Mouse (Mus musculus) embryonic facial prominence, embryonic 14.5 days (tissue): ENCODE data around the gene Unc45a. TPM values are rescaled to one million over a fixed set of nuclear protein-coding genes. Genes with fewer than 3 reads are reported as not detected.

ENCODE experiments used
- ATAC-seq: fragments of 200-750 bp; cut with Nextera tagmentation; 2 replicates; pipeline ENCODE4 v1.8.0; 2017; ENCODE audit warnings: low read depth, moderate number of reproducible peaks, moderate TSS enrichment
- DNase-seq: peaks from one replicate; pipeline ENCODE4 v3.0.0-alpha.2; 2015; ENCODE audit warnings: low spot score
- H3K27ac ChIP-seq: fragments of 300-500 bp; sonication (generic); replicated peaks from 2 replicates; pipeline ENCODE4 v1.5.1; 2014; ENCODE audit warnings: low read depth, mild to moderate bottlenecking, low read length, moderate library complexity
- H3K27me3 ChIP-seq: fragments of 300-500 bp; sonication (generic); replicated peaks from 2 replicates; pipeline ENCODE4 v1.6.1; 2014; ENCODE audit warnings: low read length; ENCODE audit not compliant: control insufficient read depth, insufficient read depth
- H3K36me3 ChIP-seq: fragments of 300-500 bp; sonication (generic); 2 replicates; pipeline ENCODE4 v1.6.1; 2014; ENCODE audit warnings: low read length, mixed read lengths; ENCODE audit not compliant: control insufficient read depth, insufficient read depth
- H3K4me1 ChIP-seq: fragments of 300-500 bp; sonication (generic); 2 replicates; pipeline ENCODE4 v1.6.1; 2014; ENCODE audit warnings: antibody characterized with exemption, low read length; ENCODE audit not compliant: control insufficient read depth, insufficient read depth
- H3K4me2 ChIP-seq: fragments of 300-500 bp; sonication (generic); 2 replicates; pipeline ENCODE4 v1.6.1; 2014; ENCODE audit warnings: low read depth, mild to moderate bottlenecking, low read length, moderate library complexity, mixed read lengths
- H3K4me3 ChIP-seq: fragments of 300-500 bp; sonication (generic); 2 replicates; pipeline ENCODE4 v1.5.1; 2014; ENCODE audit warnings: low read depth, mild to moderate bottlenecking, low read length
- H3K9ac ChIP-seq: fragments of 300-500 bp; sonication (generic); 2 replicates; pipeline ENCODE4 v1.6.1; 2014; ENCODE audit warnings: low read depth, mild to moderate bottlenecking, low read length, moderate library complexity, mixed read lengths
- H3K9me3 ChIP-seq: fragments of 300-500 bp; sonication (generic); 2 replicates; pipeline ENCODE4 v1.6.1; 2016; ENCODE audit warnings: low read length; ENCODE audit not compliant: control insufficient read depth
- WGBS: fragments of 180-500 bp; shearing (Covaris S2); extraction: QIAGEN DNeasy Blood & Tissue Kit; methylation state at CpG from one replicate; pipeline ENCODE4 v1.1.7; 2014; 5-methylcytosine and 5-hydroxymethylcytosine counted together
- polyA plus RNA-seq: library from polyadenylated mRNA; unstranded; fragments of >200 nt; fragmentation: Nextera tagmentation; extraction: Ambion mirVana; gene quantifications from 2 replicates; pipeline ENCODE4 v1.2.1, GENCODE M21; 2014

The Unc45a gene
- polyA plus RNA-seq, result 34.1 and 39.7 TPM in 2 replicates

DNA sequence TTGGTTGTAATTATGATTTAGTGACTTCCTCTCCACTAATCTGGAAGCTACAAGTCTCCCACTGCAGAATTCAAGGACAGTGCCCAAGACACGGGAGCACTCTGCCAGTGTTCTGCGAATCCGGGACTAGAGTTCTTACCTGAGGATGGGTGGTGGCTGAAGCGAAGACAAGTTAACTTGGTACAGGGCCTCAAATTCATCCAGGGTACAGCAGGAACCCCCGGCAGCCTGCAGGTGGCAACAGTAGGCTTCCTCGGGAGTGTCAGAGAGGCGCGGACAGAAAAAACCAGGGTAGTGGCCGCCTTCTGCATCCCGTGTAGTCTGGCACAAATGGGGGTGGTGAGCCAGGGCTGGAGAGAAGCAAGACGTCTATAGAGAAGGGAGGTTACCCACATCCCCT is at the start of gene Unc45a:
Gene Unc45a, minus strand, starts transcription at position 213 of the 400 bp plus-strand sequence.
- Histone ChIP-seq H3K36me3 (peaks cover 19% of the 10 kb centered on the region), H3K27ac (peak within 1 kb of the TSS; percentile 87), H3K4me3 (peak within 1 kb of the TSS; percentile 65), H3K27me3 (no peaks in the 10 kb centered on the region), H3K4me1 (peaks cover 21% of the 10 kb centered on the region), H3K9me3 (no peaks in the 10 kb centered on the region), H3K4me2 (peak within 1 kb of the TSS; percentile 77), H3K9ac (peak within 1 kb of the TSS; percentile 76)
- peak; percentile 87 for DNase-seq
- peak; percentile 66 for ATAC-seq
- 3% methylated on average over 11 of the region's 11 CpGs for WGBS

DNA sequence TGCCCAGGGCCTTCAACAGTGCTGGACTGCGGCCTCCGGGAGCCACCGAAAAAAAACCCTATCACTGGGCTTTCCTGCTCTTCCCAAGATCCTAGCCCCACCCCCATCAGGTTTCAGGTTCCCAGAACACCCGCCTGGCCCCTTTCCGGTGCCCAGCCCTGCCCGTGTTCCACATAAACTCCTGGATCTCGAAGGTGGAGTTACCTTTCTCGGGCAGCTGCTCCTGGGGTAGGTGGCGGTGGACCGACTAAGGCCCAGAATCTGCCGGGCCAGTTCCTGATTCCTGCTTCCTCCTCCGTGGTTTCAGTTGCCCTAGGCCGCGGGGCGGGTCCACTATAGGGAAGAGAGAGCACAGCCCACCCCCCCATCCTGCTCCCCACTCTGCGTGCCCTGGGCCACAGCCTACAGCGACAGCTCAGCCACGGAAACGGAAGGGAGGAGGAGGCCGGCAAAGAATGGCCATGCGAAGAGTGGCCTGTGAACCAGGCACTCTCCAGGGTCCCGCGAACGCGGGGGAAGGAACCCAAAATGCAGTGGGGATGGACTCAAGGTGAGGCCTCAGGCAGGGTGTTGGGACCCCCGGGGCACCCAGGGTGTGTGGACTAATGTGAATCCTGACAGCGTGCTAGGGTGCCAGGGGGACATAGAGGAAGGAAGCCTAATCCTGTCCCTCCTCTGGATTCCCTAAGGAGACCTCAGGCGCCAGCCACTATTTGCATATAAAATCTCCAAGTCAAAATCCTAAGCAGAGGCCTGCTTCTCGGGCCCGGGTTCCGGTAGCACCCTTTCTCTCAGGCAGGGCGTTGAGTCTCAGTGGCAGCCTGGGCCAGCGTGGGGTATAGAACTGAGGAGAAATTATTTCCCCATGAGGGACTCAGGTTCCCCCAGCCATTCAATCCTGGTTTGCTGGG is 47.1 kb upstream of the Unc45a start, which contains the start of gene Fes:
Gene Fes, minus strand, starts transcription at position 314 of the 911 bp plus-strand sequence.
- DNase-seq, result peak; percentile 58
- H3K36me3 ChIP-seq, result peaks cover 34% of the 10 kb centered on the region
- 5% methylated on average over 32 of the region's 33 CpGs for WGBS

DNA sequence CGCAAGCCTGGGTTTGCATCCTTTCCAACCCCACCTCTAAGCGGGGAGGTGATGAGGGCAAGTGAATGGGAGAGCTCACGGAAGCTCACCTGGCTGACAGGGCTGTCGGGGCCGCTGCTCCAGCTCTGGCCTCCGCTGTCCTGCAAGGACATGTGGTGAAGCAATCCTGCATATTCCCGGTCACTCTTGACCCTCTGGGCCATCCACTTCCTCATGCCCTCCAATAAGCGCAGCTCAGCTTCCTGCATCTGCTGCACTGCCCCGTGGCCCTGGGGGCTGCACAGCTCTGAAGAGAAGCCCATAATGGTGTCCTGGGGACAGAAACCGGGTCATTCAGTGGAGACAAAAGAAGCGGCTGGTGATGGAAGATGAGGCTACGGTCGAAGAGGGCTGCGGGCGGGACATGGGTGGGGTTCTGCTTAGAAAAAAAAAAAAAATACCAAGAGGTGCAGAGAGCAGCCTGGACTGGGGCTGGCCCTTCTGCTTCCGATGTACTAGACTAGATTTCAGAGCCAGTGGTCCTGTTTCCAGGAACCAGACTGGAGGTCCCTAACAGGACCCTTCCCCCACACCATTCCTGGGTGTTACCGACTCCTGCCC is 46.3 kb upstream of the Unc45a start:
- Histone ChIP-seq H3K27me3 (no peaks in the 10 kb centered on the region), H3K9ac (peak overlapping the region; percentile 45), H3K4me3 (peak overlapping the region; percentile 33), H3K4me2 (peak overlapping the region; percentile 54), H3K27ac (peak overlapping the region; percentile 65), H3K9me3 (no peaks in the 10 kb centered on the region), H3K4me1 (peaks cover 4% of the 10 kb centered on the region), H3K36me3 (peaks cover 33% of the 10 kb centered on the region)
- 33% methylated on average over 17 of the region's 17 CpGs for WGBS
- DNase-seq (no peak), ATAC-seq (no peak; the same call in 1 of the 2 replicates)

More for the DNA sequence above, 47.1 kb upstream of the Unc45a start, which contains the start of gene Fes:
- peak; percentile 24; the same call in 1 of the 2 replicates for ATAC-seq
- Histone ChIP-seq H3K4me3 (peak within 1 kb of the TSS; percentile 33), H3K4me2 (peak within 1 kb of the TSS; percentile 54), H3K4me1 (peaks cover 4% of the 10 kb centered on the region), H3K27me3 (no peaks in the 10 kb centered on the region), H3K27ac (peak within 1 kb of the TSS; percentile 65), H3K9ac (peak within 1 kb of the TSS; percentile 45), H3K9me3 (no peaks in the 10 kb centered on the region)

DNA sequence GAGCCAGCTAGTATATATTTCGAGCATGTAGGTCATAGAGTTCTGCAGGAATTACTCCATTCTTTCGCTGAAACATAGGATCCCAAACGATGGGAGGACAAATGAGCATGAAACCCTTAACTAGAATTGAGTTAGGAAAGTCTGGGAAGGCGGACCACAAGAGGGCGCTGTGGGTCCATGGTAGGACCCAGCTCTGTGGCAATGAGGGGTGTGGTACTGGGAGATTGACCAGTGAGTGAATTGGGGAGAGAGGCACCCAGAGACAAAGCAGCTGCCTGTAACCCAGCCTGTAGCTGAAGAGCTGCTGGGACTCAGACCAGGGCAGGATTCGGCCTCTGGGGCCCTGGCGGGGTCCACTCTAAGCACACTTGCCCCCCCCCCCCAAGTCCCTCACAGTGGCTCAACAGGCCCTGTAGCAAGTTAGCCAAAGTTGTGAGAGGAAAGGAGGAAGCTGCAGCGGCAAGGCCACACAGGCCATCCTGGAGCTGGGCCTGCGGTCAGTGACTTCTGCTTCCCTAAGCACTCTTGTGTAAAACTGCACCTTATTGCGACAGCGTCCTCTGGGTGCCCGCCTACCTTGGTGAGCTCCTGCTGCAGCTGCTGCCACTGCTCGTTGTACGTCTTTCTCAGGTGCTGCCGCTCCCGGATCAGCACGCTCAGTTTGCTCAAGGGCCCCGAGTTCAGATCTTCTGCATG is 45.6 kb upstream of the Unc45a start:
- Histone ChIP-seq H3K27ac (peak overlapping the region; percentile 65; the same call in 1 of the 2 replicates), H3K9me3 (no peaks in the 10 kb centered on the region), H3K9ac (peak overlapping the region; percentile 45; the same call in 1 of the 2 replicates), H3K4me1 (peaks cover 4% of the 10 kb centered on the region), H3K4me3 (peak overlapping the region; percentile 33), H3K4me2 (peak overlapping the region; percentile 54), H3K27me3 (no peaks in the 10 kb centered on the region), H3K36me3 (peaks cover 27% of the 10 kb centered on the region)
- DNase-seq (peak; percentile 92), ATAC-seq (peak; percentile 80)
- WGBS, result 37% methylated on average over 18 of the region's 18 CpGs

DNA sequence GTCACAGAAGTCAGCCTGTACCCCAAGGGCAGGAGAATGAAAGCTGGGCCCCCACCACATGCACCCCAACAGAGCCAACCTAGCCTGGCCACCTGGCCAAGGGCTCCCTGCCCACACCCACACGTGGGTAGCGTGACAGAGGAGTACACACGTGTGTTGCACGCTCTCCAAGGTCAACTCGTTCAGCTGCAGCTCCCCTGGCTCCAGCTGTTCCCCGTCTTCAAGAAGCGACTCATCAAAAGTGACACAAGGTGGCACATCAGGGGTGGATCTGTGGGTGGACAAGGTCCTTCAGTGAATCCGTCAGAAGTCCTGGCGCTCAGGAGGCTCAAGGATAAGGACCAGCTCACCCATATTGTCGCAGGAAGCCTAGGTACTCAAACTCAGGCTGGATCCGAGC is 42.1 kb upstream of the Unc45a start:
- no peak overlapping the region for H3K4me3 ChIP-seq
- H3K27ac ChIP-seq, result no peak overlapping the region
- no peaks in the 10 kb centered on the region for H3K9me3 ChIP-seq
- ATAC-seq, result no peak
- H3K27me3 ChIP-seq, result no peaks in the 10 kb centered on the region
- H3K4me1 ChIP-seq, result peaks cover 4% of the 10 kb centered on the region
- no peak overlapping the region for H3K9ac ChIP-seq
- H3K4me2 ChIP-seq, result no peak overlapping the region
- 0 out of 2 replicates have a peak, but pooled peaks cover 25% of the 10 kb centered on the region for H3K36me3 ChIP-seq
- 68% methylated on average over 11 of the region's 11 CpGs for WGBS
- no peak for DNase-seq

DNA sequence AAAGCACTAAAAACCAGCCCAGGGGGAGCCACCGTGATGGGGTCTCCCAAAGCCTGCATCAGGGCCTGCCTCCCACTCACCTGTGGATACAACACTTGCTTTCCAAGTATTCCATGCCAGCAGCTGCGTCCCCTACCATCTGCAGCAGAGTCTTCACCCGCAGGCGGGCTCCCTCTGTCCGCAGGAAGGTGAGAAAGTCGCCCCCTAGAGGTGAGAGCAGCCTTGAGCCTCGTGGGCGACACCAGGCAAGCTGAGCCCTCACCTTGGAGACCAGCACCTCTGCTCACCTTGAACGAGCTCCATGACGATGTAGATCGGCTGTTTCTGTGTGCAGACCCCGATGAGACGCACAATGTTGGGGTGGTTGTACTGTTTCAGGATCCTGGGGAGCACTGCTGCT is 38.7 kb upstream of the Unc45a start:
- Histone ChIP-seq H3K4me1 (no peaks in the 10 kb centered on the region), H3K4me2 (no peak overlapping the region), H3K9me3 (no peaks in the 10 kb centered on the region), H3K4me3 (no peak overlapping the region), H3K9ac (no peak overlapping the region), H3K27ac (no peak overlapping the region), H3K36me3 (0 out of 2 replicates have a peak, but pooled peaks cover 25% of the 10 kb centered on the region), H3K27me3 (no peaks in the 10 kb centered on the region)
- WGBS, result 68% methylated on average over 13 of the region's 13 CpGs
- ATAC-seq, result no peak
- DNase-seq, result peak; percentile 12

DNA sequence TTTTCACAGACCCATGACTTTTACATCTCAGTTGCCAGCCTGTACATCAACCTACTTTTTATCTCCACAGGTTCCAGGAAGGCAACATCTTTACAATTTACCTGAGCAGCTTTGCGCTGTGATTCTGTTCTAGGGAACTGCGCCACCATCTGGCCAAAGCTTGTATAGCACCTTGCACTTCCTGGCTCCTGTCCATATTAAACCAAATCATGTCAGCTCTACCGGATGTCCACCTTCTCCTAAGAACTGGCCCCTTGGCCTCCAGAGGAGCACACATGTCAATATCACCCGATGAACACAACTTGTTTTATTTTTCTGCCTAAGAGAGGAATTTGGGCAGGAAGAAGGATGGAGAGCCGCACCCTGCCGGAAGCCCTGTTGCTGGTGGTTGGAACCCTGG is 36.7 kb upstream of the Unc45a start:
- Histone ChIP-seq H3K9ac (no peak overlapping the region), H3K27me3 (no peaks in the 10 kb centered on the region), H3K4me2 (no peak overlapping the region), H3K9me3 (no peaks in the 10 kb centered on the region), H3K27ac (no peak overlapping the region), H3K4me3 (no peak overlapping the region), H3K4me1 (no peaks in the 10 kb centered on the region), H3K36me3 (0 out of 2 replicates have a peak, but pooled peaks cover 22% of the 10 kb centered on the region)
- no peak for ATAC-seq
- peak; percentile 17 for DNase-seq
- WGBS, result 33% methylated on average over 6 of the region's 6 CpGs

DNA sequence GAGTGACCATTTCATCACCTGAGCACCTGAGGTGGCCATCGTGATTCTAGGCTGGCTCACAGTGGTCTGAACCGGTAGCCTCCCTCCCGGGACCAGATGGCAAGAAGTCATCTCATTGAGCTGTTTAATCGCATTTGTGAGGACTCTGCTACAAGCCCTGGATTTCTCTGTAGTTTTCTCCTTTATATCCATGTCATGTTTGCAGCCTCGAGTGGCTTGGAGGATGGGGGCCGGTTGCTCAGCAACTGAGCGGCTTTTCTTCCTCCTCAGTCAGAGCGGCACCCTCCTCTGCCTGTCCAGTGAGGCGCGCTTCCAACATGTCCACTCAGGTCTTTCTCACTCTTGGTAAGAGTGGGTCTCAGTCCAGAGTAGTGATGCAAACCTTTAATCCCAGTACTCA is 35.4 kb upstream of the Unc45a start:
- 0 out of 2 replicates have a peak, but pooled peaks cover 17% of the 10 kb centered on the region for H3K36me3 ChIP-seq
- ATAC-seq (no peak), DNase-seq (no peak)
- no peaks in the 10 kb centered on the region for H3K4me1 ChIP-seq
- WGBS, result 80% methylated on average over 10 of the region's 10 CpGs
- H3K4me3 ChIP-seq, result no peak overlapping the region
- H3K27ac ChIP-seq, result no peak overlapping the region
- no peaks in the 10 kb centered on the region for H3K27me3 ChIP-seq
- H3K9ac ChIP-seq, result no peak overlapping the region
- H3K9me3 ChIP-seq, result no peaks in the 10 kb centered on the region
- no peak overlapping the region for H3K4me2 ChIP-seq
